Mouse (Mus musculus): ENCODE measurements around the gene Ext2. TPM values are rescaled to one million over a fixed set of nuclear protein-coding genes. Genes with fewer than 3 reads are reported as not detected.
A peak's percentile ranks its signal among the peaks of the same experiment; 100 is the strongest.

Gene Ext2
- polyA plus RNA-seq, 1 experiment from 2014 or later = 69.1 TPM

GRCm38 (mm10) chr2:93802947-93803346 lies 19.4 kb downstream of the Ext2 start:
- Histone ChIP-seq H3K4me2 (replicated peaks) (no peak overlapping the region), H3K9ac (replicated peaks) (no peak overlapping the region), H3K9me3 (no peaks in the 10 kb centered on the region), H3K4me1 (replicated peaks) (no peaks in the 10 kb centered on the region), H3K36me3 (peaks cover 68% of the 10 kb centered on the region), H3K27me3 (no peaks in the 10 kb centered on the region), H3K4me3 (replicated peaks) (no peak overlapping the region), H3K27ac (no peak overlapping the region)
- 92% methylated on average over 2 of the region's 2 CpGs for WGBS
- no peak for ATAC-seq

GRCm38 (mm10) chr2:93801097-93801496 lies 21.3 kb downstream of the Ext2 start:
- Histone ChIP-seq H3K36me3 (peaks cover 68% of the 10 kb centered on the region), H3K27me3 (no peaks in the 10 kb centered on the region), H3K4me2 (replicated peaks) (no peak overlapping the region), H3K9me3 (no peaks in the 10 kb centered on the region), H3K4me3 (replicated peaks) (no peak overlapping the region), H3K27ac (no peak overlapping the region), H3K4me1 (replicated peaks) (no peaks in the 10 kb centered on the region), H3K9ac (replicated peaks) (no peak overlapping the region)
- 79% methylated on average over 7 of the region's 7 CpGs for WGBS
- no peak for ATAC-seq

GRCm38 (mm10) chr2:93797162-93797795 lies 25.1 kb downstream of the Ext2 start:
- Histone ChIP-seq H3K4me2 (replicated peaks) (no peak overlapping the region), H3K9me3 (no peaks in the 10 kb centered on the region), H3K9ac (replicated peaks) (no peak overlapping the region), H3K4me1 (replicated peaks) (no peaks in the 10 kb centered on the region), H3K27me3 (no peaks in the 10 kb centered on the region), H3K27ac (no peak overlapping the region), H3K36me3 (peaks cover 72% of the 10 kb centered on the region), H3K4me3 (replicated peaks) (no peak overlapping the region)
- WGBS = 91% methylated on average over 19 of the region's 19 CpGs
- no peak for ATAC-seq

GRCm38 (mm10) chr2:93794375-93794774 lies 28.0 kb downstream of the Ext2 start:
- peaks cover 73% of the 10 kb centered on the region for H3K36me3 ChIP-seq

GRCm38 (mm10) chr2:93791516-93792499 lies 30.6 kb downstream of the Ext2 start:
- Histone ChIP-seq H3K9ac (replicated peaks) (no peak overlapping the region), H3K36me3 (peaks cover 74% of the 10 kb centered on the region), H3K27ac (no peak overlapping the region), H3K4me2 (replicated peaks) (no peak overlapping the region), H3K27me3 (no peaks in the 10 kb centered on the region), H3K9me3 (no peaks in the 10 kb centered on the region), H3K4me3 (replicated peaks) (no peak overlapping the region), H3K4me1 (replicated peaks) (0 out of 2 replicates have a peak, but pooled peaks cover 6% of the 10 kb centered on the region)
- WGBS = 70% methylated on average over 13 of the region's 13 CpGs
- peak; percentile 47; the same call in 1 of the 2 replicates for ATAC-seq

More at GRCm38 (mm10) chr2:93794375-93794774, 28.0 kb downstream of the Ext2 start:
- Histone ChIP-seq H3K4me3 (replicated peaks) (no peak overlapping the region), H3K27ac (no peak overlapping the region), H3K27me3 (no peaks in the 10 kb centered on the region), H3K9me3 (no peaks in the 10 kb centered on the region), H3K9ac (replicated peaks) (no peak overlapping the region), H3K4me2 (replicated peaks) (no peak overlapping the region), H3K4me1 (replicated peaks) (0 out of 2 replicates have a peak, but pooled peaks cover 6% of the 10 kb centered on the region)
- no peak for ATAC-seq
- WGBS = 94% methylated on average over 5 of the region's 5 CpGs

- no peaks in the 10 kb centered on the region for H3K27me3 ChIP-seq
- H3K4me3 ChIP-seq (replicated peaks) = no peak overlapping the region
- no peak overlapping the region for H3K4me2 ChIP-seq (replicated peaks)
- H3K9ac ChIP-seq (replicated peaks) = no peak overlapping the region
- no peaks in the 10 kb centered on the region for H3K9me3 ChIP-seq
- H3K36me3 ChIP-seq = peaks cover 65% of the 10 kb centered on the region
- ATAC-seq = no peak
- no peak overlapping the region for H3K27ac ChIP-seq
- 91% methylated on average over 4 of the region's 4 CpGs for WGBS
- H3K4me1 ChIP-seq (replicated peaks) = peaks cover 9% of the 10 kb centered on the region
These were observed 31.5 kb downstream of the Ext2 start for GRCm38 (mm10) chr2:93790798-93791345.

GRCm38 (mm10) chr2:93788557-93788956 lies 33.8 kb downstream of the Ext2 start:
- Histone ChIP-seq H3K36me3 (peaks cover 48% of the 10 kb centered on the region), H3K27me3 (no peaks in the 10 kb centered on the region), H3K4me2 (replicated peaks) (no peak overlapping the region), H3K9ac (replicated peaks) (no peak overlapping the region), H3K9me3 (no peaks in the 10 kb centered on the region), H3K27ac (no peak overlapping the region), H3K4me1 (replicated peaks) (peaks cover 29% of the 10 kb centered on the region), H3K4me3 (replicated peaks) (no peak overlapping the region)
- no peak for ATAC-seq
- WGBS = 85% methylated on average over 5 of the region's 5 CpGs

GRCm38 (mm10) chr2:93786175-93786574 lies 36.2 kb downstream of the Ext2 start:
- Histone ChIP-seq H3K9ac (replicated peaks) (no peak overlapping the region), H3K4me2 (replicated peaks) (no peak overlapping the region), H3K9me3 (no peaks in the 10 kb centered on the region), H3K4me3 (replicated peaks) (no peak overlapping the region), H3K27me3 (no peaks in the 10 kb centered on the region), H3K36me3 (peaks cover 34% of the 10 kb centered on the region), H3K27ac (no peak overlapping the region), H3K4me1 (replicated peaks) (peaks cover 23% of the 10 kb centered on the region)
- 51% methylated on average over 4 of the region's 4 CpGs for WGBS
- ATAC-seq = peak; percentile 53; the same call in 1 of the 2 replicates

GRCm38 (mm10) chr2:93785432-93785798 lies 37.0 kb downstream of the Ext2 start:
- no peak for ATAC-seq
- no peak overlapping the region for H3K27ac ChIP-seq
- H3K4me3 ChIP-seq (replicated peaks) = no peak overlapping the region
- H3K4me1 ChIP-seq (replicated peaks) = peaks cover 23% of the 10 kb centered on the region
- no peaks in the 10 kb centered on the region for H3K9me3 ChIP-seq
- peaks cover 34% of the 10 kb centered on the region for H3K36me3 ChIP-seq
- 33% methylated on average over 2 of the region's 2 CpGs for WGBS
- no peak overlapping the region for H3K9ac ChIP-seq (replicated peaks)
- H3K4me2 ChIP-seq (replicated peaks) = no peak overlapping the region
- H3K27me3 ChIP-seq = no peaks in the 10 kb centered on the region

GRCm38 (mm10) chr2:93784721-93785431 lies 37.5 kb downstream of the Ext2 start:
- 15% methylated on average over 12 of the region's 12 CpGs for WGBS

GRCm38 (mm10) chr2:93783926-93784539 lies 38.3 kb downstream of the Ext2 start:
- Histone ChIP-seq H3K36me3 (peaks cover 24% of the 10 kb centered on the region), H3K9ac (replicated peaks) (no peak overlapping the region), H3K9me3 (no peaks in the 10 kb centered on the region), H3K27me3 (no peaks in the 10 kb centered on the region), H3K4me2 (replicated peaks) (no peak overlapping the region), H3K4me1 (replicated peaks) (peaks cover 34% of the 10 kb centered on the region), H3K27ac (no peak overlapping the region), H3K4me3 (replicated peaks) (no peak overlapping the region)
- 69% methylated on average over 9 of the region's 9 CpGs for whole genome bisulfite sequencing
- ATAC-seq = no peak

More at GRCm38 (mm10) chr2:93784721-93785431, 37.5 kb downstream of the Ext2 start:
- peak overlapping the region; percentile 30; the same call in 1 of the 2 replicates for H3K27ac ChIP-seq
- H3K9me3 ChIP-seq = no peaks in the 10 kb centered on the region
- no peak overlapping the region for H3K9ac ChIP-seq (replicated peaks)
- H3K4me3 ChIP-seq (replicated peaks) = no peak overlapping the region
- peaks cover 28% of the 10 kb centered on the region for H3K36me3 ChIP-seq
- H3K27me3 ChIP-seq = no peaks in the 10 kb centered on the region
- H3K4me1 ChIP-seq (replicated peaks) = peaks cover 26% of the 10 kb centered on the region
- H3K4me2 ChIP-seq (replicated peaks) = no peak overlapping the region
- ATAC-seq = peak; percentile 38
